Mouse (Mus musculus): ENCODE measurements around the gene Fer.

Gene Fer

GRCm38 (mm10) chr17:63864171-63864571 lies 1.3 kb downstream of the Fer start:
- DNase-seq (ENCODE audit: low read depth, low spot score): no peak

GRCm38 (mm10) chr17:63871773-63872172 lies 8.9 kb downstream of the Fer start:
- DNase-seq (ENCODE audit: low read depth, low spot score): no peak

- no peak for DNase-seq (ENCODE audit: low read depth, low spot score)
Measured at GRCm38 (mm10) chr17:63878889-63879288, 16.0 kb downstream of the Fer start.

GRCm38 (mm10) chr17:63880009-63880408 lies 17.1 kb downstream of the Fer start:
- DNase-seq (ENCODE audit: low read depth, low spot score): no peak

- no peak for DNase-seq (ENCODE audit: low read depth, low spot score)
Measured at GRCm38 (mm10) chr17:63886988-63887387, 24.1 kb downstream of the Fer start.

- DNase-seq (ENCODE audit: low read depth, low spot score): no peak
Measured at GRCm38 (mm10) chr17:63890611-63891010, 27.7 kb downstream of the Fer start.

GRCm38 (mm10) chr17:63895829-63896228 lies 33.0 kb downstream of the Fer start:
- no peak for DNase-seq (ENCODE audit: low read depth, low spot score)

- DNase-seq (ENCODE audit: low read depth, low spot score): no peak
Measured at GRCm38 (mm10) chr17:63897050-63897449, 34.2 kb downstream of the Fer start.

- DNase-seq (ENCODE audit: low read depth, low spot score): no peak
Measured at GRCm38 (mm10) chr17:63909297-63909696, 46.4 kb downstream of the Fer start.

- no peak for DNase-seq (ENCODE audit: low read depth, low spot score)
Measured at GRCm38 (mm10) chr17:63921601-63922203, 58.8 kb downstream of the Fer start.

GRCm38 (mm10) chr17:63925581-63925980 lies 62.7 kb downstream of the Fer start:
- DNase-seq (ENCODE audit: low read depth, low spot score): no peak

GRCm38 (mm10) chr17:63930634-63931033 lies 67.8 kb downstream of the Fer start:
- no peak for DNase-seq (ENCODE audit: low read depth, low spot score)

- DNase-seq (ENCODE audit: low read depth, low spot score): no peak
Measured at GRCm38 (mm10) chr17:63931556-63931955, 68.7 kb downstream of the Fer start.

GRCm38 (mm10) chr17:63935408-63935807 lies 72.5 kb downstream of the Fer start:
- no peak for DNase-seq (ENCODE audit: low read depth, low spot score)

- DNase-seq (ENCODE audit: low read depth, low spot score): no peak
Measured at GRCm38 (mm10) chr17:63937886-63938285, 75.0 kb downstream of the Fer start.

GRCm38 (mm10) chr17:63946772-63947171 lies 83.9 kb downstream of the Fer start:
- DNase-seq (ENCODE audit: low read depth, low spot score): no peak

GRCm38 (mm10) chr17:63948811-63949210 lies 85.9 kb downstream of the Fer start:
- no peak for DNase-seq (ENCODE audit: low read depth, low spot score)

GRCm38 (mm10) chr17:63951436-63951835 lies 88.6 kb downstream of the Fer start:
- DNase-seq (ENCODE audit: low read depth, low spot score): peak; percentile 16

- no peak for DNase-seq (ENCODE audit: low read depth, low spot score)
Measured at GRCm38 (mm10) chr17:63967091-63967490, 104.2 kb downstream of the Fer start.

GRCm38 (mm10) chr17:63969448-63969847 lies 106.6 kb downstream of the Fer start:
- no peak for DNase-seq (ENCODE audit: low read depth, low spot score)

GRCm38 (mm10) chr17:63970239-63970638 lies 107.4 kb downstream of the Fer start:
- DNase-seq (ENCODE audit: low read depth, low spot score): no peak

- DNase-seq (ENCODE audit: low read depth, low spot score): no peak
Measured at GRCm38 (mm10) chr17:63970939-63971338, 108.1 kb downstream of the Fer start.

- no peak for DNase-seq (ENCODE audit: low read depth, low spot score)
Measured at GRCm38 (mm10) chr17:63972181-63972580, 109.3 kb downstream of the Fer start.

- no peak for DNase-seq (ENCODE audit: low read depth, low spot score)
Measured at GRCm38 (mm10) chr17:63973806-63974205, 110.9 kb downstream of the Fer start.

All from brain, embryonic 18.5 days (tissue).